Mouse (Mus musculus) embryo, embryonic 10.5 days (tissue): Measurements from ENCODE around the gene Jmjd8.
"Not testable (repeated sequence)": the region's sequence is repeated elsewhere in the genome, so short reads cannot be mapped to it uniquely, and the experiment has no call there.

Experiments
- DNase-seq: peaks from one replicate; pipeline ENCODE4 v3.0.0-alpha.2; 2015; ENCODE audit warnings: low spot score

Gene Jmjd8

DNA sequence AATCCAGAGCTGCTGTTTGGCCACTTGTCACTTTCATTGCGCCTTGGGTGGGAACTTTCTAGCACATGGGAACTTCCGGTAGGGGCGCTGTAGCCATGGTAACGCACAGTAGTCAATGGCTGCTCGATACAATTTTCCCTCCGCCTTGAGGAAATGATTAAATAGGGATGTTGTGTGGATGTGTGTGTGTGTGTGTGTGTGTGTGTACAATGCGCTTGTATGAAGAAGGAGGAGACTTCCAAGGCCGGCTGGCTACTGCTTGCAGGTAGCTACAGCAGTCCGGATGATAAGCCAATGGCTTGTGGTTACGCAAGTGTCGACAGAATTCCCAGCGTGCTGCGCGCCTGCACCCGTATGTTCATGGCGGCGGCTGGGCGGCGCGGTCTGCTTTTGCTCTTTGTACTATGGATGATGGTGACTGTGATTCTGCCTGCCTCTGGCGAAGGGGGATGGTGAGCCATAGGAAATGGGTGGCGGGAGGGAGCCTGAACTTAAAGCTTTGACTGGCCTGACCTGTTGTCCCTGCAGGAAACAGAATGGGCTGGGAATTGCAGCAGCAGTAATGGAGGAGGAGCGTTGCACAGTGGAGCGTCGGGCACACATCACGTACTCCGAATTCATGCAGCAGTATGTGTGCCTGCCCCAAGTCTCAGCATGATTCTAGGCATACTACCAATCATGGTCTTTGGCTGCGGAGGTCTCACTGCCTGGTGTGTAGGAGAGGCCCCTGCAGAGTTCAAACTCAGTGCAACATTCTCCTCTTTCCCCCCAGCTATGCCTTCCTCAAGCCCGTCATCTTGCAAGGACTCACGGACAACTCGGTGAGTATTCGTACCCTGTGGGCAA is at the start of gene Jmjd8:
Jmjd8 (plus strand) TSS at position 156 of the 846 bp plus-strand sequence.
- DNase-seq, result peak; percentile 88

DNA sequence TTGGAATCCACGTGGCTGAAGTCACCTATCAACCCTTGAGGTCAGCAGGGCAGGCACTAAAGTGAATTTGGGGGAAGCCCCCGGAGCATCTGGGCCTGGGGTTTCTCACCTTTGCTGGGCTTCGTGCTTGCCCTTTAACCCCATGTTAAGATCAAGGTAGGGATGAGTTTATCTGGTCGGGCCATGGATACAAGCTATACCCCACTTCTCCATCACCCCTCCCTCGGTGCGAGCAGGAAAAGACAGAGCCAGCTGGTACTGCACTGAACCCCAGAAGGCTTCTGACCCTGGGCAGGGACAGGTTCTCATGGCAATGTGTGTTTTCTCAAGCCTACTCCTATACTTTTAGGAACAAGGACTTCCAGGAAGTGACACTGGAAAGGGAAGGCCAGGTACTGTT is 47.3 kb upstream of the Jmjd8 start:
- no peak for DNase-seq

DNA sequence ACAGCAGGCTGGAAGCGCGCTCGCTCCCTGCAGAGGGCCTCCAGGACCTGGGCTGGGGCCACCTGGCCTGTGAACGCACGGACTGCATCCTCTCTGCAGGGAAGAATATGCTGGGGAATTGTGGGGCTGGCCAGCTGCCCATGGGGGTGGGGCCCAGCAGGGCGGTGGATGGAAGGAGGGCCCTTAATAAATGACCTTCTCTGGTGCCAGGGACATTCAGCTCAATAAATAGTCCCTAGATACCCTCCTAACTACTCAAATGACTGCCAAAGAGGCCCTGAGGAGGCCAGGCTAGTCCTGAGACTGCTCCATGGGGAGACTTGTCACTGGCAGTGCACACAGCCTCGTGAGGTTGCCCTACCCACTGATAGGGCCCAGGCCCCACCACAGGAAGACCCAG is 45.6 kb upstream of the Jmjd8 start:
- no peak for DNase-seq

DNA sequence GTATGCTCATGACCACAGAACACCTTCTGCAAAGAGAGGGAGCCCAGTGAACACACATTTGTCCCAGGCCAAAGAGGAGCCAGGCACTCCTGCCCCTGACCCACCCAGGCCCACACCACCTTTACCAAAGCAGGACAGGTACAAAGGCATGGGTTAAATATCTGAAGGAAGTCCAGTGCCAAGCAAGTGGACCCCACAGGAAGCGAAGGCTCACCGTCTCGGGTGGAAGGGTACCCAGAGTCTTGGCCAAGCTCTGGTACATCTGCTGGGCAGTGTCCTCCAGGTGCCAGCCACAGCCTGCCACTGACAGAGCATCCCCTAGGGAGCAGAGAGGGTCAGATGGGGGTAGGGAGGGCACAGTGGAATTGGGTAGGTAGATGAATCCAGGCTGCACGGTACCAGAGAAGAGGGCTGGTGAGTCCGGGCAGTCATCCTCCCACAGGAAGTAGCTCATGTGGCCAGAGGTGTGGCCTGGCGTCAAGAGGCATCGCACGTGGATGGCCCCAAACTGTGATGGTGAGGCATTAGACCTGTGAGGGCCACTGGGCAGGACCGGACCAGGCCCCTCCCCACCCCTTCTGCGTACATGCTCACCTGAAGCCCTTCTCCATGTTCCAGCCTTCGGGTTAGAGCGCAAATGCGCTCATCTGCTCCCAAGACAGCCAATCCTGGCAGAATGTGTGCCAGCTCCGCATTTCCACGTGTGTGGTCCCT is 44.6 kb upstream of the Jmjd8 start:
- no peak for DNase-seq

DNA sequence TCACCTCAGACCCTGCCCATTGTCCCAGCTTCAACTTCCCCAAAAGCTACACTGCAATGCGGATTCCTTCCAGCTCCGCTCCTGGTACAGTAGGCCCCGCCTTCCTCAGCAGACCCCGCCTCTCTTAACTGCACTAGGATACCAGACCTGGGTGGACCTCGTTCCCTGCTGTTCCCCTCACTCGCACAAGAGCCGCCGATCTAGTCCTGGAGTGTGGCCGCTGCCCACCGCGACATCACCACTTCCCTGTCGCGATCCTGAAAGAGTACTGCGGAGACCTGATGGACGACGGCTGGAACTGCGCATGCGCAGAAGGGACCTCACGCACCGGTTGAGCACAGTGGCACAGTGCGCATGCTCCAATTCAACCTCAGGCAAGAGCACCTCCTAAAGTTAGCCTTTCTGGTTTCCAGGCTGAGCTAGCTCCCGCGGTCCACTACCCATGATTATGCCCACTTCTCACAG is 43.4 kb upstream of the Jmjd8 start, which contains the start of gene Haghl:
Haghl (minus strand) TSS at position 393 of the 465 bp plus-strand sequence.
- DNase-seq, result peak; percentile 98

DNA sequence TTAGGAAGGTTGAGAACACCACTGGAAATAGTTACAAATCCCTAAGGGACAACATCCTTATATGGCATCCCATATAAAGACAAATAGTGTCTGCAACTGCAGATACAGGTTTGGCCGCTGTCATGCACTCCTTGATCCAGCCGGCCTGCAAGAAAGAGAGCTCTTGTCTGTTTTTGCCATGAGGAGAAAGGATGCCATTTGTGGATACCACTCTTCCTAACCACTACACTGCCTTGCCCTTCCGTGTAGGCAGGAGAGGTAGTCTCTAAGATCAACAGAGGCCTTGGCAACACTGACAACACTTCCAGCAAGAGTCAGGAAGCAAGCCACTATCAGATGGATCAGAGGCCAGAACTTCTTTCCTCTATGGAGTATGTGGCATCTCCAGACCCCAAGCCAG is 42.4 kb upstream of the Jmjd8 start, which contains the start of gene Ccdc78:
Ccdc78 (plus strand) TSS at position 301 of the 400 bp plus-strand sequence.
- DNase-seq, result no peak

DNA sequence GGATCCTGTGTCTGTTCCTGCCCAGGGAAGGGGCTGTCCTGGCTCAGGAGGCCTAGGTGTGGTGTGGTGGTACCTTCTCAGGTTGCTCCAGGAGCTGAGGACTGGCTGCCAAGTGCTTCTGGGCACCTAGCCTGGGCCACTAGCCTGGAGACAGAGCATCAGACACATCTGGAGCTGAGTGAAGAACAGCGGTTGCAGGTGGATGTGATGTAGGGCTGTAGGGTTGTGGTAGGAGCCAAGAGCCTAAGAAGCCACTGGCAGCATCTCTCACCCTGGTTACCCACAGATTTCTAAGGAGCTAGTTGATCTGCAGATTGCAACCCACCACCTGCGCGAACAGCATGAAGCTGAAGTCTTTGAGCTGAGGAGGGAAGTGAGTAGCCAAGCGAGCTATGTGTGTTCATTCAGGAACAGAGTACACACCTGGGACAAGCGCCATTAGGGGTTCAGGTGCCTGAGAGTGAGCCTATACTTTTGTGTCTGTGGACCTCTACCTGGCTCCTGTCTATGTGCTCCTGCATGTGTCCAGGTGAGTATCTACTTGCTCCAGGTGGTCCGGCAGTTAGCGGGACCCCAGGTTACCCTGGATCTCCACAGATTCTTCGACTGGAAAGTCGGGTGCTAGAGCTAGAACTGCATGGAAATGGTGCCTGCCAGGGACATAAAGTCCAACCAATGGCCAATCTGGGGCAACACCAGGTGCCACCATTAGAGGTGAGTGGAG is 41.7 kb upstream of the Jmjd8 start:
- DNase-seq, result no peak

DNA sequence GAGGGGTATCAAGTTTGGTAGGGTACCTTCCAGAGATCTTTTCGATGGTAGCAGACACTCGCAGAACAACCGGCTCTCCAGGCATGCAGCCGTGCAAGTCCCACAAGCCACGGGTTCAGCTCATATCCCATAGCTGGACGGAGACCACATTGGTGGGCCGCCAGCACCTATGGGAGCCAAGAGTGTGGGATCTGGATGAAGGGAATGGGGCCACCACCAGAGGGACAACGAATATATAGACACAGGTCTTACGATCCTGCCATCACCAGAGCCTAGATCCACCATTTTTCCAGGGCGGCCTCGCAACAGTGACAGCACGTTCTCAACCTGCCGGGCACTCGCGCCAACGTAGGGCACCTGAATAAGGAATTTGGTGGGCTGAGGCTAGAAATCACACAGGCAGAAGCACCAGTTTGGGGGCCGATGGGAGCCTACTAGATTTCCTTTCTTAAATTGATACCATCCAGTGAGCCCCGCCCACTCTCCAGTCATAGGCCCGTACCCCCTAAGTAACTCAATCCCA is 37.3 kb upstream of the Jmjd8 start:
- DNase-seq, result no peak

DNA sequence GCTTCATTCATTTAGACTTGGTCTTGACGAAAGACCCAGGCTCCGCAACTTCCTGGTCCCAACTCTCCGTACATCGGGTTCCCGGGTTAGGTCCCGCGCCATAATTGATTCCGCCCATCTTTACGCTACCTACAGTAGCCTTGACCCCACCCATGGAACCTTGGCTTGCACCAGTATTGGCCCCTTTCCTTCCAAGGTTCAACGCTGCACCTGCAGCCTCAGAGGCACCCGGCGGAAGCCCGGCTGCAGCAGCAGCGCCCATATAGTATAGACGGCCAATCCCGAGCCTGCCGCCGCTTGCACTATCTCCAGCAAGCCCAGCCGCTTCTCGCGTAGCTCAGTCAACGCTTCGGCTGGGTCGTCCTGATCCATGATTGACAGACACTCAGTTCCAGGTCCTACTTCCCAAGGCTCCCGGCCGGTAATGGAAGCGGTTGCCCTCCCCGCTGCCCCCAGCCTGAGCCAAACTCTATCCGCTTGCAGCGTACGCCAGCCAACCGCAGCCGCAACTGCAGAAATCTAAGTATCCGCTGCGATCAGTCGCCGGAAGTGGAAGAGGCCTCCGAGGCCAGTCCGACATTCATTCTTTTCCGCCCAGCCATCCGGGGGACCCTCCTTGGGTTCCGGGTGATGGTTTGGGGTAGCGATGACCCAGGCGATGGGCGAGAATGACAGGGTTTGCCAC is 36.7 kb upstream of the Jmjd8 start:
- DNase-seq, result peak; percentile 89

DNA sequence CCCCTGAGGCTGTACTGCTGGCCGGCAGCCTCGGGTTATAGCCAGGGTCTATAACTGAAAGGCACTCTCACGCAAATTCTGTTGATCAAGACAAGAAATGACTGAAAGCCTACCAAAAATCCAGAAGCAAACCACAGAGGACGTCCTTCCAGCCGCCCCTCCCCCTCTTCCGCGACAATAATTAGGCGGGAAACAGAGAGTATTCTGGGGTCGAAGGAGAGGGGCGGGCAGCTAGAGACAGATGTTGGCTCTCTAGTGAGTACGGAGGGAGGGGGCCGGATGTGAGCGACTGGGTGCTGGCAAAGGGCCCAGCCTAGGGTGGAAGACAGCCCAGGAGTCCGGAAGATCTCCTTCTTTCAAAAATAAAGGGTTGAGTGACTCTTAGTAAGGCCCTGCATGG is 36.1 kb upstream of the Jmjd8 start, which contains the start of gene Fam173a:
Fam173a (minus strand) TSS at position 287 of the 400 bp plus-strand sequence.
- DNase-seq, result peak; percentile 82

DNA sequence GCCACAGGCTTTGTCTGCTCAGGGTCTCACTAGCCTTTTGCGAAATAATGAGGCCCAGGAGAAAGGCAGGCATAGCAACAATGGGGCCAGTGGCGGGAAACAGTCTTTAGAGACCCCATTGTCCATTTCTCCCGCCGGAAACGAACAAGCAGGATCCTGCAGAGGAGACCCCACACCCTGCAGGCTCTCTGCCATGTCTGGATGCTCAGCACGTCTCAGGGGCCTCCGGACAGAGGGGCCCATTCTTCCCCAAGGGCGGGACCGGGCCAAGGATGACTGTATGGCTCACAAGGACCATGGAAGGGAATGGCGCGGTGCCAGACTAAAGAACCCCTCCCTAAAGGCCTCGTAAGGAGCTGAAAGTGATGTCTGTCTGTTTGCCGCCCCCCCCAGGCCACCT is 34.5 kb upstream of the Jmjd8 start:
- DNase-seq, result peak; percentile 70

DNA sequence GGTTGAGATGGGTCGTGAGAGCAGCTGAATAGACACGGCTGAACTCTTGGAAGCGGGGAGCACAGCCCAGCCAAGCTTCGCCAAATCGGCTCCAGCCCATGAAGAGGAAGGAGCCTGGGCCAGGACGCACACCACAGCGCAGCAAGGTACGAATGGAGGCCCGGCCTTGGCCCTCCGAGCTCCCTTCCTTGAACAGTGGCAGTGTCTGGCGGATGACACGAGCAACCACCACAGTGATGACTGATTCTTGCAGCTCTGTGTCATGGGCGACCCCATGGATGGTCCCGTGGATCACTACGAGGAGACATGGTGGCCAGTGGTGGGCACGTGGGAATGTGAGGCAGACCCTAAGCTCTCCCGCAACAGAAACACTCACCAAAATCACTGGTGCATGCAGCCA is 33.7 kb upstream of the Jmjd8 start:
- DNase-seq, result no peak

DNA sequence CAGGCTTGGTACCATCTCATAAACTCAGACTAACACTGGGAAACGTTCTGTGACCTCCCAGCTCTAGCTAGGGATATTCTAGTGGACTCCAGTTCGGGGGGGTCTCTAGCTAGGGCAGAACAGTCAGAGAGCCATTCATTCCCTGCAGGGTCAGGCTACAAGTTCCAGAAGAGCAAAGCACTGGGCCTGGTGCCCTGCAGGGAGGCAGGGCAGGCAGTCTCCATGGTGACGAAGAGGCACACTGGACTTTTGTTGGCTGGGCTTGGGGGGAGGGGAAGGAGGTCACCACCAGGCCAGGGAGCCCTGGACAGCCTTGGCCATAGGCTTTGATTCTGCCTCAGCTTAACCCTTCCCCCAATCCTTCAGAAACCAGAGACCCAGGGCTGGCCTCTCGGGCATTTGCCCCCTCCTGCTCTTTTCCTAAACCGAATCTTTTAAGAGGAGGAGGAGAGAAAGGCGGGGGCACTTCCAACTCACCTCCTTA is 33.0 kb upstream of the Jmjd8 start, which contains the start of gene AC134908.4:
AC134908.4 (minus strand) TSS at position 51 of the 484 bp plus-strand sequence.
- peak; percentile 97 for DNase-seq

DNA sequence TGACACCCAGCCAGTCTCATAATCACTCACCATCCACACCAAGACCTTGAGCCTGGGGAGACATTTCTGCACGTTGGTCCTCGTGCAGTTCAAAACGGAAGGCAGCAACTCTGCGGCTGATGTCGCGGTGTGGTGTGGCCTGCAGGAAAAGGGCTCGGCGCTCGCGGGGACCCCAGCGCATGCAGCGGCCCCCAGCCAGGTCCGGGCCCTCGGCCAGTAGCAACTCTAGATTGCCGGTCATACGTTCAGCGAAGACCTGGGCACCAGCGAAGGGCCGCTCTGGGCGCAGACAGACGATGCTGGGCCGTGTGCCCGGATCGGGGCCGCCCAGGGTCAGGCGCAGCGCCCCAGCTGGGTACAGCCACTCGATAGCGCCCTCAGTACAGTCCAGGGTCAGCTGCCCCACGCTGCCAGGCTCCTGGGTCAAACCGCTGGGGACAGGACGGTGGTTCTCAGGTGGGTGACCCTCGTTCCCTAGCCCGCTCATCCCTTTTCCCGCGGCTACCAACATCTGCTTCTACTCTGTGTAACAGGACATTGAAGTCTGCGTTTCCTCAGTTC is 32.4 kb upstream of the Jmjd8 start:
- DNase-seq, result no peak

DNA sequence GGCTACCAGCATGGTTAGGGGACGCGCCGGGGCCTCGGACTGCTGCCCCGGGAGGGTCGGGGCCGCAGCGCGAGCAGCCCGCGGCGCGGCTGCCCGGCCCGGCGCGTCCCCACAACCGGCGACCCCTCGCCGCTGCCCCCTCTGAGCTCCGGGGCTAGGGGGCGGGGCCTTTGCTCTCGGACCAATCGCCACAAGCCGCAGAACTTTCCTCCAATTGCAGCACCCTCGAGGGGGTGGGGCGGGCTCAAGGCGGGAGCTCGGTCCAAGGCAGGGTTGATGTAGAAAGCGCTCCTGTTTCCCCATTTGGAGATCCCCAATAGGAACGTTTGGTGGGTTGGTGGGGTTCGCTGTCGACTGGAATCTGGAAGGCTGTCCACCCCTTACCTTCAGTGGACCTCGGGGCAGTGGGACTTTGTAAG is 31.7 kb upstream of the Jmjd8 start, which contains the start of gene Metrn:
Metrn (minus strand) TSS at position 186 of the 419 bp plus-strand sequence.
- peak; percentile 97 for DNase-seq

DNA sequence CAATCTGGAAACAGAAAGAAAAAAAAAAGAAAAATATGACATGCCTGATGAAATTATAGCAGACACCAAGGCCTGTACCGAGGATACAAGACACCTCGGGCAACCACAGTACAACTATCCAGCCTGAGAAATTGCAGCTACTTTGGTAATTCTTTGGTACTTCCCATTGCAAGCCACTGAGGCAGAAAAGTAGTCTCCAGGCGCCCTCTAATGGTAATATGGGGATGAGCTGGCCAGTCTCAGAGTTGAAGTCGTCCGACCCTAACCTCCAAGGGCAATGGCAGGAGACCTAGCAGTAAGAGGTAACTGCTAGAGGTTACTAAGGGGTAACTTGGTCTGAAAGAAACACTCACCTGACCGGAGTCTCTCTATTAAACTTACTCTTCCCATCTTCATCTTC is 27.6 kb upstream of the Jmjd8 start:
- DNase-seq, result peak; percentile 93

DNA sequence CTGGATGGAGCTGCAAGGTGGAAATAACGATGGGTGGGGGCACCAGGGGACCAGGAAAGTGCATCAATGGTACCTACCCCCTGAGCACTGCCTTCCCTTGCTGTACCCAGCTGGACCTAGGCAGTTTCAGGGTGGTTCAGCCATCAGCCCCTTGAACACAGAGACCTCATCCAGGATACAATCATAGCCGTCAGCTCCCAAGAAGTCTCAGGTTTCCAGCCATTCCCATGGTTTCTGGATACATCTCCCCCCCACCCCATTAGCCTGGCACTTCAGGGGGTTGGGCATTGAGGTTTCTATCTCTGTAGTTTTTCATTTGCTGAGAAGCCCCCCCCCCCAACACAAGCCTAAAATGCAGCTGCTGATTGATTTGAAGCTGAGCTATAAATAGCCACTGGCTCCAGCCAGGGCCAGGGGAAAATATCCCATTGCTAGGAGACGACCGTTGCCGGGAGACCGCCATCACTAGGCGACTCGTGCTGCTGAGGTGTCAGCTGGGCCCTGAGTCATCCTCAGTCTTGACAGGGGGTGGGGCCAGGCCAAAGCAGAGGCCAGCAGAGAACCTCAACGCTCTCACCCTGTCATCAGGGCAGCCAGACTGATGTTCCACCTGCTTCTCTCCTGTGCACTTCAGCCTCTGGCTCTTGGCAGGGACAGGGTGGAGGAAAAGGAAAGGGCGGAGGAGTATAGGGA is 25.7 kb upstream of the Jmjd8 start:
- DNase-seq, result peak; percentile 89

DNA sequence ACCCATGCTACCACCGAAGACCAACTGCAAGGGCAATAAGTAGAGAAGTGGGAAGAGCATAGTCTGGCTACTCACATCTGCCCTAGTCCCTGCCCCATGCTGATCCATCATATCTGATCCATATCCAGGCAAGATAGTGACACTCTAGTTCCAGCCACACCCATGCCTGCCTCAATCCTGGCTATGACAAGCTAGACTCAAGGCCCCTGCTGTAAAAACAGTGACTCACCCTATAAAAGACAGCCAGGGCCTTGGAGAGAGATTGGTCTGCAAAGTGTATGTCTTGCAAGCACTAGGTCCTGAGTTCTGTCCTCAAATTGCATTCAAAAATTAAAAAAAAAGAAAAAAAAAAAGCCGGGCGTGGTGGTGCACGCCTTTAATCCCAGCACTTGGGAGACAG is 22.2 kb upstream of the Jmjd8 start:
- DNase-seq, result no peak

DNA sequence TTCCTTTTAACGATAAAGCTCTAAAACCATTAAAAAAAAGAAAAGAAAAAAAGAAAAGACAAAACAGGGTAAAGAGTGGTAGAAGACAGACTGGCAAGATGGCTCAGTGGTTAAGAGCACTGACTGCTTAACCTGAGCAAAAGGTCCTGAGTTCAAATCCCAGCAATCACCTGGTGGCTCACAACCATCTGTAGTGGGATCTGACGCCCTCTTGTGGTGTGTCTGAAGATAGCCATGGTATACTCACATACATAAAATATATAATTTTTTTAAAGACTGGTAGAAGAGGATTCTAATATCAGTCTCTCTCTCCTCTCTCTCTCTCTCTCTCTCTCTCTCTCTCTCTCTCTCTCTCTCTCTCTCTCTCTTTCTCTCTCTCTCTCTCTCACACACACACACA is 21.2 kb upstream of the Jmjd8 start:
- DNase-seq, result not testable (repeated sequence)

DNA sequence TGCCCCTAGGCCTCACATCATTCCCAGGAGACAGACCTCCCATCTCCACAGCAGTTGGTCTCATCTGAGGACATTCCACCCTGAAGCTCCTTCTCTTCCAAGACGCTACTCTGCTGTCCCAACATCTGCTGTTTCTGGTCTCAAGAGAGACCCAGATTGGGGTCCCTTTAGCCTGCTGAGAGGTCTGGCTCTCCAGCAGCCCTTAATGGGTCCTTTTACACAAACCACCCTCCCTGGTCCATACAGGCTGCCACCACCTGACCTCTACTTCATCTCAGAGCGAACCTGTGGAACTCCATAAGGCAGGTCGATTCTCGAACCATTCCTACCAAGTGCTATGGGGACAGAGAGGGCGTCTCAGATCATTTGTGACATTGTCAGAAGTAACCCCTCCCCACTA is 20.6 kb upstream of the Jmjd8 start:
- no peak for DNase-seq
